Mouse (Mus musculus) kidney, postnatal 10 days (tissue): ENCODE data around the gene Ireb2.
A peak's percentile ranks its signal among the peaks of the same experiment; 100 is the strongest.
"Not testable (repeated sequence)": the region's sequence is repeated elsewhere in the genome, so short reads cannot be mapped to it uniquely, and the experiment has no call there.

ENCODE experiments used
- DNase-seq: peaks from one replicate; pipeline ENCODE4 v3.0.0; 2021; ENCODE audit warnings: mixed read lengths

The Ireb2 gene

GRCm38 (mm10) chr9:54909446-54909845 lies 45.9 kb downstream of the Ireb2 start:
- DNase-seq: no peak

GRCm38 (mm10) chr9:54915576-54915975 lies 52.0 kb downstream of the Ireb2 start:
- no peak for DNase-seq

- DNase-seq: no peak
These were observed 52.8 kb downstream of the Ireb2 start for GRCm38 (mm10) chr9:54916401-54916800.

GRCm38 (mm10) chr9:54917010-54917677 lies 53.6 kb downstream of the Ireb2 start, which contains the start of gene Hykk:
TSS of gene Hykk (plus strand) at chr9:54917283.
- DNase-seq: peak; percentile 94

- DNase-seq: no peak
These were observed 54.6 kb downstream of the Ireb2 start for GRCm38 (mm10) chr9:54918191-54918590.

GRCm38 (mm10) chr9:54918781-54919180 lies 55.2 kb downstream of the Ireb2 start:
- no peak for DNase-seq

GRCm38 (mm10) chr9:54919946-54920345 lies 56.4 kb downstream of the Ireb2 start:
- peak; percentile 45 for DNase-seq

GRCm38 (mm10) chr9:54930741-54931140 lies 67.2 kb downstream of the Ireb2 start:
- no peak for DNase-seq

GRCm38 (mm10) chr9:54931765-54932164 lies 68.2 kb downstream of the Ireb2 start:
- DNase-seq: no peak

GRCm38 (mm10) chr9:54932379-54932778 lies 68.8 kb downstream of the Ireb2 start:
- no peak for DNase-seq

GRCm38 (mm10) chr9:54942071-54942470 lies 78.5 kb downstream of the Ireb2 start:
- no peak for DNase-seq

- DNase-seq: no peak
These were observed 80.9 kb downstream of the Ireb2 start for GRCm38 (mm10) chr9:54944467-54944866.

GRCm38 (mm10) chr9:54946256-54946655 lies 82.7 kb downstream of the Ireb2 start:
- DNase-seq: no peak

- DNase-seq: no peak
These were observed 85.9 kb downstream of the Ireb2 start for GRCm38 (mm10) chr9:54949465-54949864.

GRCm38 (mm10) chr9:54950162-54950561 lies 86.6 kb downstream of the Ireb2 start:
- DNase-seq: not testable (repeated sequence)

- DNase-seq: peak; percentile 97
These were observed 87.2 kb downstream of the Ireb2 start, which contains the start of the genes Psma4 and AY074887 for GRCm38 (mm10) chr9:54950575-54951321. TSS of gene Psma4 (plus strand) at chr9:54950790. TSS of gene AY074887 (minus strand) at chr9:54950998.

- DNase-seq: no peak
These were observed 97.5 kb downstream of the Ireb2 start for GRCm38 (mm10) chr9:54961059-54961458.
